Mouse (Mus musculus) embryonic facial prominence, embryonic 11.5 days (tissue): Measurements from ENCODE around the gene Hnrnph3. TPM values are rescaled to one million over a fixed set of nuclear protein-coding genes. Genes with fewer than 3 reads are reported as not detected.

Experiments used
- ATAC-seq: fragments of 200-750 bp; cut with Nextera tagmentation; replicated peaks from 2 replicates; pipeline ENCODE4 v1.8.0; 2017; ENCODE audit warnings: low read depth; ENCODE audit not compliant: insufficient number of reproducible peaks, low FRiP score, low TSS enrichment
- DNase-seq: peaks from one replicate; pipeline ENCODE4 v3.0.0-alpha.2; 2015; ENCODE audit warnings: low spot score
- H3K27ac ChIP-seq: fragments of 300-500 bp; sonication (generic); replicated peaks from 2 replicates; pipeline ENCODE4 v1.5.1; 2014; ENCODE audit warnings: mild to moderate bottlenecking, low read depth, low read length, control low read depth
- H3K27me3 ChIP-seq: fragments of 300-500 bp; sonication (generic); 2 replicates; pipeline ENCODE4 v1.6.1; 2014; ENCODE audit warnings: mild to moderate bottlenecking, low read length, moderate library complexity, mixed read lengths; ENCODE audit not compliant: control insufficient read depth, insufficient read depth
- H3K36me3 ChIP-seq: fragments of 300-500 bp; sonication (generic); replicated peaks from 2 replicates; pipeline ENCODE4 v1.6.1; 2014; ENCODE audit warnings: low read depth, mild to moderate bottlenecking, low read length, moderate library complexity, mixed read lengths; ENCODE audit not compliant: control insufficient read depth, insufficient read depth
- H3K4me1 ChIP-seq: fragments of 300-500 bp; sonication (generic); 2 replicates; pipeline ENCODE4 v1.6.1; 2014; ENCODE audit warnings: low read length, mixed read lengths; ENCODE audit not compliant: control insufficient read depth, insufficient read depth
- H3K4me2 ChIP-seq: fragments of 300-500 bp; sonication (generic); 2 replicates; pipeline ENCODE4 v1.6.1; 2014; ENCODE audit warnings: low read depth, mild to moderate bottlenecking, control low read depth, low read length, moderate library complexity
- H3K4me3 ChIP-seq: fragments of 300-500 bp; sonication (generic); 2 replicates; pipeline ENCODE4 v1.5.1; 2014; ENCODE audit warnings: low read depth, low read length, control low read depth
- H3K9ac ChIP-seq: fragments of 300-500 bp; sonication (generic); replicated peaks from 2 replicates; pipeline ENCODE4 v1.6.1; 2014; ENCODE audit warnings: mild to moderate bottlenecking, control low read depth, low read length
- H3K9me3 ChIP-seq: fragments of 300-500 bp; sonication (generic); replicated peaks from 2 replicates; pipeline ENCODE4 v1.6.1; 2016; ENCODE audit warnings: mild to moderate bottlenecking, low read length, inconsistent platforms, mixed read lengths; ENCODE audit not compliant: control insufficient read depth
- WGBS: fragments of 180-500 bp; shearing (Covaris S2); extraction: QIAGEN DNeasy Blood & Tissue Kit; methylation state at CpG from one replicate; pipeline ENCODE4 v1.1.7; 2014; 5-methylcytosine and 5-hydroxymethylcytosine counted together
- polyA plus RNA-seq: library from polyadenylated mRNA; unstranded; fragments of >200 nt; fragmentation: Nextera tagmentation; extraction: Ambion mirVana; gene quantifications from 2 replicates; pipeline ENCODE4 v1.2.1, GENCODE M21; 2014

Gene Hnrnph3
- polyA plus RNA-seq = 113 and 125 TPM in 2 replicates

DNA sequence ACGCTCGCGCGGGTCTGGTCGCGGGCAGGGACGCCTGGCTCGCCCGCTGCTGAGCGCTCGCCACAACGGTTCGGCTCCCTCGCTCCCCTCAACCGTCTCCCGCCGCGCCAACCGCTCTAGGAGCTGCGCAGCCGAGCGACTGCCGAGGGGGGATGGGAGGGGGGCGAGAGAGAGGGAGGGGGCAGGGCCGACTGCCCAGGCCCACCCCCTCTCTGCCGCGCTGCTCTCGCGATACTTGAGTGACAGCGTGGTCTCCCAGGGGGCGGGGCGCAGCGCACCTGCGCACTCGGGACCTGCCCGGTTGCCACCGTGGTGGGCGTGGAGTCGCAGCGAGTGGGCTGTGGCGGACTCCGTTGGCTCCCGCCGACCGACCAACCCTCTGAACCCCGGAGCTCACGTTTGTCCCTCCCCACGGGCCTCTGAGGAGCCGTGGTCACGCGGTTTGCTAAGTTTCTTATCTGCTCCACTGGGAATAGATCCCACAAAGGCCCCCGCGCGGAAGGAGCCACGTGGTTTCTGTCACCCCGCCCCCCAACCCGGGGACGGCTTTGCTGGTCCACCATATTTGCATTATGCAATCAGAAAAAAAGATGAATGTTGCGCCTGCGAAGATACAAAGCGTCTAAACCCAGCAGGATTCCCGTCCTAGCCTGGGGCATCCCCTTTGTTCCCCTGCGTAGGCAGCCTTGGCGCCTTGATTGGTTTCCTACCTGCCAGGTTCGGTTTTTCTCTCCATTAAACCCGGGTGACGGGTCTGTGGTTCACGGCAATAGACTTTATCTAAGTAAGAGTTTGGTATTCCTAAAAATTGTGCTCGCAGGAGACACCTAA is at the start of gene Hnrnph3, which contains the start of gene Pbld2:
Hnrnph3 (minus strand) TSS at position 469 of the 831 bp plus-strand sequence.
Pbld2 (plus strand) TSS at position 567 of the 831 bp plus-strand sequence.
- peak within 1 kb of the TSS; percentile 99 for H3K27ac ChIP-seq
- peak within 1 kb of the TSS; percentile 97 for H3K9ac ChIP-seq
- no peaks in the 10 kb centered on the region for H3K9me3 ChIP-seq
- DNase-seq (peak; percentile 97), ATAC-seq (peak; percentile 92)
- WGBS = under 1% methylated on average over 57 of the region's 69 CpGs
- no peaks in the 10 kb centered on the region for H3K27me3 ChIP-seq
- peak within 1 kb of the TSS; percentile 69 for H3K4me2 ChIP-seq
- H3K36me3 ChIP-seq = no peaks in the 10 kb centered on the region
- H3K4me3 ChIP-seq = peak within 1 kb of the TSS; percentile 88
- H3K4me1 ChIP-seq = no peaks in the 10 kb centered on the region

DNA sequence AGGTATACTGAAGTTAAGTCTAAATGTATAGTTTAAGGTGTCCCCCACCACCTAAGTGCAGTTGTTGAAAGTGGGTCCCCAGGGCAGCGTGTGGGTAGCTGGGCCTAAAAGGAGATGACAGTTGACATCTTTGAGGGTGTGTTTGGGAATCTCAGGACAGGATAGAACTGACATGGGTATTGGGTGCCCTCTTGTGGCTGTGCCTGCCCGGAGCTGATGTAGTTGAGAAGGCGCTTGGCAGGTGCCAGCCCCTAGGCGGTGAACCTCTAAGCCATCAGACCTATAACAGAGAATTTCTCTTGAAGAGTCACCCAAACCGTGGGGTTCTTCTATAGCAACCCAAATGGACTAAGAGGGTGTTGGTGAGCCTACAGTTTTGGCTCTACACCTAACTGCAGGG is 42.0 kb upstream of the Hnrnph3 start:
- ATAC-seq = peak; percentile 53; the same call in 1 of the 2 replicates
- DNase-seq = peak; percentile 82
- Histone ChIP-seq H3K27ac (no peak overlapping the region), H3K4me1 (no peaks in the 10 kb centered on the region), H3K27me3 (no peaks in the 10 kb centered on the region), H3K4me2 (no peak overlapping the region), H3K9ac (no peak overlapping the region), H3K4me3 (no peak overlapping the region), H3K36me3 (no peaks in the 10 kb centered on the region), H3K9me3 (no peaks in the 10 kb centered on the region)
- 12% methylated on average over 5 of the region's 5 CpGs for WGBS

DNA sequence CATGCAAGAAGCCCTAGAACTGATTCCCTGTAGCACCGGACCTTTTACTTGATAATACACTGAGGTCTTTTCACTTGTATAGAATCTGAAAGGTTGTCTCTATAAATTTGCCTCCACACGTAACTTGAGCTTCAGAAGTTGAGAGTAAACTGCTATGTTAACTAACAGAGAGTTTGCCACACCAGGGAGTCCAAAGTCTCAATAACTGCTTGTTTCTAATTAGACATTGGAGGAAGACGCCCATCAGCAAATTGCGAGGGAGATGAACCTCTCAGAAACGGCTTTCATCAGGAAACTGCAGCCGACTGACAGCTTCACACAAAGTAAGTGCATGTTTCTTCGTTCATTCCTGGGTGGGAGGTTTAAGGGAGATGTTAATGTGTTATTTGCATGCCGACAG is 41.5 kb upstream of the Hnrnph3 start:
- Histone ChIP-seq H3K9ac (no peak overlapping the region), H3K36me3 (no peaks in the 10 kb centered on the region), H3K27ac (no peak overlapping the region), H3K9me3 (no peaks in the 10 kb centered on the region), H3K4me3 (no peak overlapping the region), H3K4me1 (no peaks in the 10 kb centered on the region), H3K4me2 (no peak overlapping the region), H3K27me3 (no peaks in the 10 kb centered on the region)
- ATAC-seq (no peak), DNase-seq (no peak)
- 55% methylated on average over 8 of the region's 8 CpGs for WGBS

DNA sequence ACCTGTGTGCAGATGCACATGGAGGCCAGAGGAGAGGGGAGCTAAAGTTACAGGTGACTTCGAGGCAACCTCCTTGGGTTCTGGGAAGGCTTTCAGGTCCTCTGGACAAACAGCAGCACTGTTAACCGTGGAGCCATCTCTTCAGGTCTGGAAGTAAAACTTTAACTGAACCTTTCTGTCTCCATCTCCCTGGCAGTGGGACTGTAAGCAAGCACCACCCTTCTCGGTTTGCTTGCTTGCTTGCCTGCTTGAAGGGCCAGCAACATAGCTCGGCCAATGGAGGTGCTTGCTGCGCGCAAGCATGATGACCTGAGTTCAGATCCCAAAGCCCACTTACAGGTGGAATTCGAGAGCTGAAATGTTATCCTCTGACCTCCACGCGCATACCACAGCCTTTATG is 40.5 kb upstream of the Hnrnph3 start:
- Histone ChIP-seq H3K4me1 (no peaks in the 10 kb centered on the region), H3K4me2 (no peak overlapping the region), H3K9ac (no peak overlapping the region), H3K9me3 (no peaks in the 10 kb centered on the region), H3K36me3 (no peaks in the 10 kb centered on the region), H3K27ac (no peak overlapping the region), H3K4me3 (no peak overlapping the region), H3K27me3 (no peaks in the 10 kb centered on the region)
- no peak for DNase-seq
- ATAC-seq = no peak
- 83% methylated on average over 9 of the region's 9 CpGs for WGBS

DNA sequence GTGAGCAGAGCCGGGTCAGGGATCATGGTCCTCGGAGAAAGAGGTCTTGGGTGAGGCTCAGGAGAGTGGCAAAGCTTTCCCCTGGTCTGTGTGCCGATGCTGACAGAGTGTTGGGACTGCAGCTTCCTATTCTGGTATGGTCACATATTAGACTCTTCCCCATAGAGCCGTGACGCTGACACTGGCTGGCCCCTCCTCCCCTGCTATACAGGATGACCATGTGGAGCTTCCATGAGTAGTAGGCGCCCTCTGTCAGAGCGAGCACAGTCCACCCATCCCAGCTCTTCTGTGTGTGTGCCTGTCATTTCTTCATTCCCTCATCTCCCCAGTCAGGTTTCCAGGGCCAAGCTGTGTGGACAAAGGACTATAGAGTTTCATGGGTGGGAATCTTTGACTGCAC is 39.3 kb upstream of the Hnrnph3 start:
- no peak for ATAC-seq
- Histone ChIP-seq H3K27ac (no peak overlapping the region), H3K36me3 (no peaks in the 10 kb centered on the region), H3K27me3 (no peaks in the 10 kb centered on the region), H3K9me3 (no peaks in the 10 kb centered on the region), H3K9ac (no peak overlapping the region), H3K4me2 (no peak overlapping the region), H3K4me3 (no peak overlapping the region), H3K4me1 (no peaks in the 10 kb centered on the region)
- 76% methylated on average over 7 of the region's 7 CpGs for WGBS
- DNase-seq = no peak

DNA sequence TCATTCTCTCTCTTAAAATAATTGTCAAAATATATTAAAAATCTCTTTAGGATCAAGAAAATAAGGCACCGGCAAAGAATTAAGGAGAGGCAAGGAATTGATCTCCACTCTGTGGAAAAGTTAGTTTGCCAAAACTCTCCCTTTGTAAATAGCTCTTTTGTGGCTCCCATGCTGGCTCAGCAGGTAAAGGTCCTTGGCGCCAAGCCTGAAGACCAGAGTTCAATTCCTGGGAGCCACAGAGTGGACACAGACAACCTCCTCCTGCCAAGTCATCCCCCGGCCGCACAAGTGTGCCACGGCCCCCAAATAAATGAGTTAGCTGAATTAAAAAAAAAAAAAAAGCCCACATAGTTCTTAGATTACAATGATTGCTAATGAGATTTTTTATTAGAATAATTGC is 38.7 kb upstream of the Hnrnph3 start:
- DNase-seq = no peak

DNA sequence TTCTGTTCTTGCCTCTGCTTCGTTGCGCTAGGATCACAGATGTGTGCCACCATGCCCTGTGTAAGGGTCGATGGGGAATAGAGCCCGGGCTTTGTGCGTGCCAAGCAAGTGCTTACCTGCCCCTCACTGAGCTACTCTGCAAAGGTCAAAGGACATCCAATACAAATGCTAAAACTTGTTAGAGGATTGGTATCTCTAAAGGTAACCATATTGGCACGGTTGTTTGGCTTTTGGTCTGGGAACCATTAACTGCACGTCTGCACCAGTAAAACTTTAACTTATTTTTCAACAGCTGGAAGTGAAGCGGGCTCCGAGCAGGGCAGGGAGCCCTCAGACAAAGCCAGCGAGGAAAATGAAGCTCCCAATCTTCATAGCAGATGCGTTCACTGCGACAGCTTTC is 37.2 kb upstream of the Hnrnph3 start:
- 70% methylated on average over 12 of the region's 12 CpGs for WGBS
- Histone ChIP-seq H3K4me2 (no peak overlapping the region), H3K4me3 (no peak overlapping the region), H3K27ac (no peak overlapping the region), H3K9me3 (no peaks in the 10 kb centered on the region), H3K4me1 (no peaks in the 10 kb centered on the region), H3K9ac (no peak overlapping the region), H3K36me3 (no peaks in the 10 kb centered on the region), H3K27me3 (no peaks in the 10 kb centered on the region)
- DNase-seq (no peak), ATAC-seq (no peak)

More for the DNA sequence above, 38.7 kb upstream of the Hnrnph3 start:
- no peaks in the 10 kb centered on the region for H3K27me3 ChIP-seq
- 93% methylated on average over 5 of the region's 5 CpGs for WGBS
- H3K27ac ChIP-seq = no peak overlapping the region
- no peak for ATAC-seq
- no peak overlapping the region for H3K4me2 ChIP-seq
- H3K9ac ChIP-seq = no peak overlapping the region
- H3K9me3 ChIP-seq = no peaks in the 10 kb centered on the region
- H3K36me3 ChIP-seq = no peaks in the 10 kb centered on the region
- no peak overlapping the region for H3K4me3 ChIP-seq
- no peaks in the 10 kb centered on the region for H3K4me1 ChIP-seq

DNA sequence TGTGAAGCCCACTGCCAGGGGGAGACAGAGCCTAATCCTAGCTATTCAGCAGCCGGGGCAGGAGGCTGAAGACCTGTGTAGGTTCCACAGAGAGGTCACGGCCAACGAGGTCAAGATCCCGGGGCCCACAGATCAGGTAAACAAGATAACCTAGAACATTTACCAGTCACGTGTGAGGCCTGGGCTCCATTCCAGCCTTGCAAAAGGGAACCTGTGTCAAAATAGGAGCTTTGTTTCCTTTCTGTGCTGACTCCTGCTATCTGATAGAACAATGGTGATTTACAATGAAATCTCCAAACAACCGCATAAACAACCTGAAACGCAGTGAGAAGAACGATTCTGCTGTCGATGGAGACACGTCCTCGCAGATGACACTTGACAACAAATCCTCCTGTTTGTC is 36.4 kb upstream of the Hnrnph3 start:
- no peak overlapping the region for H3K4me3 ChIP-seq

More for the DNA sequence above, 36.4 kb upstream of the Hnrnph3 start:
- no peak overlapping the region for H3K27ac ChIP-seq
- H3K9ac ChIP-seq = no peak overlapping the region
- DNase-seq (no peak), ATAC-seq (no peak)
- H3K4me1 ChIP-seq = no peaks in the 10 kb centered on the region
- 75% methylated on average over 11 of the region's 11 CpGs for WGBS
- no peaks in the 10 kb centered on the region for H3K9me3 ChIP-seq
- H3K36me3 ChIP-seq = no peaks in the 10 kb centered on the region
- no peak overlapping the region for H3K4me2 ChIP-seq
- no peaks in the 10 kb centered on the region for H3K27me3 ChIP-seq
